Mouse (Mus musculus) liver, embryonic 11.5 days (tissue): ENCODE results near the gene Glt1d1. TPM values are rescaled to one million over a fixed set of nuclear protein-coding genes. Genes with fewer than 3 reads are reported as not detected.
"Not testable (repeated sequence)": the region's sequence is repeated elsewhere in the genome, so short reads cannot be mapped to it uniquely, and the experiment has no call there.

Experiments used
- ATAC-seq: fragments of 200-750 bp; cut with Nextera tagmentation; replicated peaks from 2 replicates; pipeline ENCODE4 v1.8.0; 2017; ENCODE audit warnings: moderate number of reproducible peaks, mild to moderate bottlenecking, moderate TSS enrichment, moderate library complexity; ENCODE audit not compliant: low FRiP score
- DNase-seq: peaks from one replicate; pipeline ENCODE4 v3.0.0-alpha.2; 2017; ENCODE audit warnings: low spot score
- H3K27ac ChIP-seq: fragments of 300-500 bp; sonication (generic); 2 replicates; pipeline ENCODE4 v1.5.1; 2014; ENCODE audit warnings: mild to moderate bottlenecking, low read depth, low read length, control low read depth
- H3K27me3 ChIP-seq: fragments of 300-500 bp; sonication (generic); replicated peaks from 2 replicates; pipeline ENCODE4 v1.6.1; 2014; ENCODE audit warnings: low read length, mixed read lengths; ENCODE audit not compliant: control insufficient read depth, insufficient read depth
- H3K36me3 ChIP-seq: fragments of 300-500 bp; sonication (generic); 2 replicates; pipeline ENCODE4 v1.6.1; 2014; ENCODE audit warnings: mild to moderate bottlenecking, low read length, moderate library complexity, mixed read lengths; ENCODE audit not compliant: control insufficient read depth, insufficient read depth
- H3K4me1 ChIP-seq: fragments of 300-500 bp; sonication (generic); replicated peaks from 2 replicates; pipeline ENCODE4 v1.6.1; 2014; ENCODE audit warnings: low read length, mixed read lengths; ENCODE audit not compliant: control insufficient read depth, insufficient read depth
- H3K4me2 ChIP-seq: fragments of 300-500 bp; sonication (generic); 2 replicates; pipeline ENCODE4 v1.6.1; 2014; ENCODE audit warnings: mild to moderate bottlenecking, control low read depth, moderate library complexity
- H3K4me3 ChIP-seq: fragments of 300-500 bp; sonication (generic); 2 replicates; pipeline ENCODE4 v1.5.1; 2014; ENCODE audit warnings: low read depth, low read length, control low read depth
- H3K9ac ChIP-seq: fragments of 300-500 bp; sonication (generic); 2 replicates; pipeline ENCODE4 v1.6.1; 2014; ENCODE audit warnings: low read depth, low read length, control low read depth
- H3K9me3 ChIP-seq: fragments of 300-500 bp; sonication (generic); 2 replicates; pipeline ENCODE4 v1.6.1; 2016; ENCODE audit warnings: low read length, inconsistent platforms, mixed read lengths; ENCODE audit not compliant: control insufficient read depth
- WGBS: fragments of 180-500 bp; shearing (Covaris S2); extraction: QIAGEN DNeasy Blood & Tissue Kit; methylation state at CpG from one replicate; pipeline ENCODE4 v1.1.7; 2014; 5-methylcytosine and 5-hydroxymethylcytosine counted together
- polyA plus RNA-seq: library from polyadenylated mRNA; unstranded; fragments of >200 nt; fragmentation: Nextera tagmentation; extraction: Ambion mirVana; gene quantifications from 2 replicates; pipeline ENCODE4 v1.2.1, GENCODE M21; 2014

Glt1d1 gene
- polyA plus RNA-seq, 1 experiment from 2014 or later: 0.67 TPM

GRCm38 (mm10) chr5:127714783-127715704, 83.0 kb downstream of the Glt1d1 start:
- Histone ChIP-seq H3K36me3 (no peaks in the 10 kb centered on the region), H3K27ac (no peak overlapping the region), H3K4me1 (no peaks in the 10 kb centered on the region), H3K27me3 (no peaks in the 10 kb centered on the region), H3K4me2 (no peak overlapping the region), H3K9ac (no peak overlapping the region), H3K9me3 (peaks cover 3% of the 10 kb centered on the region; the same call in 1 of the 2 replicates), H3K4me3 (no peak overlapping the region)
- ATAC-seq (peak; percentile 76; the same call in 1 of the 2 replicates), DNase-seq (no peak)
- 54% methylated on average over 7 of the region's 7 CpGs for WGBS

GRCm38 (mm10) chr5:127720591-127721379, 88.7 kb downstream of the Glt1d1 start:
- H3K9me3 ChIP-seq: no peaks in the 10 kb centered on the region
- no peak for DNase-seq
- no peak overlapping the region for H3K9ac ChIP-seq
- H3K27me3 ChIP-seq: no peaks in the 10 kb centered on the region
- H3K36me3 ChIP-seq: no peaks in the 10 kb centered on the region
- no peak overlapping the region for H3K27ac ChIP-seq
- 38% methylated on average over 15 of the region's 15 CpGs for WGBS
- ATAC-seq: peak; percentile 66; the same call in 1 of the 2 replicates
- no peaks in the 10 kb centered on the region for H3K4me1 ChIP-seq
- no peak overlapping the region; the same call in 1 of the 2 replicates for H3K4me2 ChIP-seq
- H3K4me3 ChIP-seq: no peak overlapping the region

- 92% methylated on average over 12 of the region's 12 CpGs for WGBS
- not testable (repeated sequence) for H3K9ac ChIP-seq, H3K27ac ChIP-seq, H3K4me2 ChIP-seq, H3K9me3 ChIP-seq, H3K4me1 ChIP-seq, DNase-seq, H3K4me3 ChIP-seq, H3K27me3 ChIP-seq, ATAC-seq, H3K36me3 ChIP-seq
These were observed 90.1 kb downstream of the Glt1d1 start for GRCm38 (mm10) chr5:127722171-127722570.

- Histone ChIP-seq H3K4me1 (no peaks in the 10 kb centered on the region), H3K36me3 (no peaks in the 10 kb centered on the region), H3K27ac (no peak overlapping the region), H3K27me3 (no peaks in the 10 kb centered on the region), H3K4me2 (no peak overlapping the region), H3K9ac (no peak overlapping the region), H3K4me3 (no peak overlapping the region), H3K9me3 (no peaks in the 10 kb centered on the region; the same call in 1 of the 2 replicates)
- WGBS: 88% methylated on average over 2 of the region's 2 CpGs
- DNase-seq (peak; percentile 6), ATAC-seq (no peak)
These were observed 98.3 kb downstream of the Glt1d1 start for GRCm38 (mm10) chr5:127730351-127730750.

- Histone ChIP-seq H3K4me1 (no peaks in the 10 kb centered on the region), H3K36me3 (no peaks in the 10 kb centered on the region), H3K27ac (no peak overlapping the region), H3K27me3 (no peaks in the 10 kb centered on the region), H3K9ac (no peak overlapping the region), H3K9me3 (no peaks in the 10 kb centered on the region), H3K4me3 (no peak overlapping the region), H3K4me2 (no peak overlapping the region)
- ATAC-seq (no peak), DNase-seq (no peak)
- WGBS: 90% methylated on average over 16 of the region's 16 CpGs
These were observed 109.3 kb downstream of the Glt1d1 start for GRCm38 (mm10) chr5:127741331-127741730.

- not testable (repeated sequence) for DNase-seq, H3K9ac ChIP-seq, H3K27me3 ChIP-seq, H3K4me1 ChIP-seq, H3K36me3 ChIP-seq, H3K27ac ChIP-seq, H3K9me3 ChIP-seq, ATAC-seq, H3K4me2 ChIP-seq, H3K4me3 ChIP-seq
- WGBS: 83% methylated on average over 3 of the region's 3 CpGs
These were observed 117.5 kb downstream of the Glt1d1 start for GRCm38 (mm10) chr5:127749540-127749939.

GRCm38 (mm10) chr5:127751262-127751975, 119.4 kb downstream of the Glt1d1 start:
- H3K4me1 ChIP-seq: no peaks in the 10 kb centered on the region
- H3K27ac ChIP-seq: no peak overlapping the region
- H3K4me3 ChIP-seq: no peak overlapping the region
- no peak for ATAC-seq
- H3K4me2 ChIP-seq: no peak overlapping the region
- H3K9me3 ChIP-seq: no peaks in the 10 kb centered on the region
- DNase-seq: peak; percentile 31
- WGBS: 22% methylated on average over 20 of the region's 20 CpGs
- no peaks in the 10 kb centered on the region for H3K27me3 ChIP-seq
- no peak overlapping the region for H3K9ac ChIP-seq
- no peaks in the 10 kb centered on the region for H3K36me3 ChIP-seq

- no peak for DNase-seq
- no peak overlapping the region for H3K9ac ChIP-seq
These were observed 123.5 kb downstream of the Glt1d1 start for GRCm38 (mm10) chr5:127755594-127755993.

More at GRCm38 (mm10) chr5:127755594-127755993, 123.5 kb downstream of the Glt1d1 start:
- H3K4me3 ChIP-seq: no peak overlapping the region
- no peak overlapping the region for H3K4me2 ChIP-seq
- H3K9me3 ChIP-seq: no peaks in the 10 kb centered on the region
- no peaks in the 10 kb centered on the region for H3K27me3 ChIP-seq
- no peaks in the 10 kb centered on the region for H3K4me1 ChIP-seq
- H3K27ac ChIP-seq: no peak overlapping the region
- 79% methylated on average over 4 of the region's 4 CpGs for whole genome bisulfite sequencing
- H3K36me3 ChIP-seq: no peaks in the 10 kb centered on the region
- ATAC-seq: no peak
